Mouse (Mus musculus) heart, postnatal 0 days (tissue): ENCODE measurements around the gene Tcl1b3. TPM values are rescaled to one million over a fixed set of nuclear protein-coding genes. Genes with fewer than 3 reads are reported as not detected.
"Not testable (repeated sequence)": the region's sequence is repeated elsewhere in the genome, so short reads cannot be mapped to it uniquely, and the experiment has no call there.

Experiments used
- ATAC-seq: fragments of 200-750 bp; cut with Nextera tagmentation; 2 replicates; pipeline ENCODE4 v1.8.0; 2017; ENCODE audit warnings: low read depth, moderate number of reproducible peaks, moderate library complexity; ENCODE audit not compliant: insufficient read depth
- DNase-seq: peaks from one replicate; pipeline ENCODE4 v3.0.0-alpha.2; 2016; ENCODE audit warnings: low spot score
- H3K27ac ChIP-seq: fragments of 300-500 bp; sonication (generic); 2 replicates; pipeline ENCODE4 v1.5.1; 2014; ENCODE audit warnings: low read depth, mild to moderate bottlenecking
- H3K27me3 ChIP-seq: fragments of 300-500 bp; sonication (generic); 2 replicates; pipeline ENCODE4 v1.6.1; 2014; ENCODE audit warnings: low read length, mixed read lengths; ENCODE audit not compliant: control insufficient read depth, insufficient read depth
- H3K36me3 ChIP-seq: fragments of 300-500 bp; sonication (generic); replicated peaks from 2 replicates; pipeline ENCODE4 v1.6.1; 2014; ENCODE audit warnings: low read length, mixed read lengths; ENCODE audit not compliant: control insufficient read depth, insufficient read depth
- H3K4me1 ChIP-seq: fragments of 300-500 bp; sonication (generic); 2 replicates; pipeline ENCODE4 v1.6.1; 2014; ENCODE audit warnings: antibody characterized with exemption; ENCODE audit not compliant: control insufficient read depth, insufficient read depth
- H3K4me2 ChIP-seq: fragments of 300-500 bp; sonication (generic); 2 replicates; pipeline ENCODE4 v1.6.1; 2014; ENCODE audit warnings: low read depth, mild to moderate bottlenecking, low read length, moderate library complexity
- H3K4me3 ChIP-seq: fragments of 300-500 bp; sonication (generic); 2 replicates; pipeline ENCODE4 v1.5.1; 2014; ENCODE audit warnings: low read depth, low read length
- H3K9ac ChIP-seq: fragments of 300-500 bp; sonication (generic); replicated peaks from 2 replicates; pipeline ENCODE4 v1.6.1; 2014; ENCODE audit warnings: low read depth, low read length, mixed read lengths
- H3K9me3 ChIP-seq: fragments of 300-500 bp; sonication (generic); replicated peaks from 2 replicates; pipeline ENCODE4 v1.6.1; 2016; ENCODE audit warnings: low read length; ENCODE audit not compliant: control insufficient read depth
- CTCF ChIP-seq: IDR thresholded peaks from 2 replicates; pipeline ENCODE4 v1.5.1; 2016; ENCODE audit warnings: antibody characterized with exemption, control low read depth, low read depth
- EP300 ChIP-seq: IDR thresholded peaks from 2 replicates; pipeline ENCODE4 v1.6.1; 2016; ENCODE audit warnings: antibody characterized with exemption, low read depth
- WGBS: fragments of 180-500 bp; shearing (Covaris S2); extraction: QIAGEN DNeasy Blood & Tissue Kit; methylation state at CpG from one replicate; pipeline ENCODE4 v1.1.7; 2014; 5-methylcytosine and 5-hydroxymethylcytosine counted together
- polyA plus RNA-seq: library from polyadenylated mRNA; unstranded; fragments of >200 nt; fragmentation: Nextera tagmentation; extraction: Ambion mirVana; gene quantifications from 2 replicates; pipeline ENCODE4 v1.2.1, GENCODE M21; 2015
- total RNA-seq: library from RNA; depleted of rRNA; stranded (reverse); fragments of >200 nt; gene quantifications from 2 replicates; pipeline ENCODE4 v1.2.3, GENCODE M21; 2014; ENCODE audit warnings: low replicate concordance

Gene Tcl1b3
- total and polyA plus RNA-seq, 2 experiments from 2014 or later, result not detected

- TF ChIP-seq EP300, result no peak
- TF ChIP-seq CTCF, result no peak
Observed at GRCm38 (mm10) chr12:105159390-105159789, 31.5 kb upstream of the Tcl1b3 start, which contains the start of gene Tcl1b1. Gene Tcl1b1 (plus strand): TSS chr12:105159690.

GRCm38 (mm10) chr12:105166734-105167133 is 24.1 kb upstream of the Tcl1b3 start:
- Histone ChIP-seq H3K9ac (no peak overlapping the region), H3K4me3 (no peak overlapping the region), H3K4me2 (no peak overlapping the region), H3K27me3 (no peaks in the 10 kb centered on the region), H3K27ac (no peak overlapping the region), H3K36me3 (no peaks in the 10 kb centered on the region), H3K4me1 (no peaks in the 10 kb centered on the region), H3K9me3 (no peaks in the 10 kb centered on the region)
- no peak for TF ChIP-seq EP300
- ATAC-seq, result no peak
- WGBS, result 44% methylated on average over 3 of the region's 3 CpGs
- DNase-seq, result no peak

More at GRCm38 (mm10) chr12:105159390-105159789, 31.5 kb upstream of the Tcl1b3 start, which contains the start of gene Tcl1b1:
- Histone ChIP-seq H3K9me3 (no peaks in the 10 kb centered on the region), H3K36me3 (no peaks in the 10 kb centered on the region), H3K9ac (no peak within 1 kb of the TSS), H3K4me1 (no peaks in the 10 kb centered on the region), H3K27ac (no peak within 1 kb of the TSS), H3K27me3 (no peaks in the 10 kb centered on the region), H3K4me3 (no peak within 1 kb of the TSS), H3K4me2 (no peak within 1 kb of the TSS)
- 74% methylated on average over 4 of the region's 4 CpGs for WGBS
- no peak for ATAC-seq
- DNase-seq, result no peak

- Histone ChIP-seq H3K4me2 (no peak overlapping the region), H3K36me3 (no peaks in the 10 kb centered on the region), H3K27me3 (no peaks in the 10 kb centered on the region), H3K4me3 (no peak overlapping the region), H3K9ac (no peak overlapping the region), H3K9me3 (no peaks in the 10 kb centered on the region), H3K27ac (no peak overlapping the region), H3K4me1 (no peaks in the 10 kb centered on the region)
- no peak for TF ChIP-seq EP300
- ATAC-seq, result no peak
- DNase-seq, result no peak
- 57% methylated on average over 2 of the region's 2 CpGs for whole genome bisulfite sequencing
Observed at GRCm38 (mm10) chr12:105173366-105173765, 17.5 kb upstream of the Tcl1b3 start.

GRCm38 (mm10) chr12:105174318-105174717 is 16.5 kb upstream of the Tcl1b3 start:
- H3K9ac ChIP-seq, ATAC-seq, H3K4me1 ChIP-seq, H3K4me3 ChIP-seq, H3K9me3 ChIP-seq, H3K27me3 ChIP-seq, H3K4me2 ChIP-seq, H3K27ac ChIP-seq, H3K36me3 ChIP-seq, DNase-seq: not testable (repeated sequence)
- WGBS, result 25% methylated on average over 2 of the region's 2 CpGs

GRCm38 (mm10) chr12:105176044-105176443 is 14.8 kb upstream of the Tcl1b3 start, which contains the start of gene Tcl1b5:
Gene Tcl1b5 (plus strand): TSS chr12:105176344.
- not testable (repeated sequence) for H3K27ac ChIP-seq, H3K9me3 ChIP-seq, DNase-seq, ATAC-seq, H3K4me1 ChIP-seq, H3K4me2 ChIP-seq, H3K4me3 ChIP-seq, H3K36me3 ChIP-seq, H3K27me3 ChIP-seq, H3K9ac ChIP-seq
- 44% methylated on average over 3 of the region's 3 CpGs for WGBS

- not testable (repeated sequence) for ATAC-seq
Observed at GRCm38 (mm10) chr12:105181040-105181644, 9.7 kb upstream of the Tcl1b3 start.

More at GRCm38 (mm10) chr12:105181040-105181644, 9.7 kb upstream of the Tcl1b3 start:
- H3K27me3 ChIP-seq, H3K4me2 ChIP-seq, H3K36me3 ChIP-seq, H3K9me3 ChIP-seq, H3K4me1 ChIP-seq, H3K9ac ChIP-seq, DNase-seq, H3K27ac ChIP-seq, H3K4me3 ChIP-seq: not testable (repeated sequence)
- WGBS, result 53% methylated on average over 4 of the region's 4 CpGs
